Mouse (Mus musculus): ENCODE measurements around the gene Adamts17.

- TF ChIP-seq EP300 (IDR thresholded peaks at IDR 0.05; ENCODE audit: insufficient read depth, low read depth, low read length) (no peak), CTCF (IDR thresholded peaks at IDR 0.05; ENCODE audit: low read depth, low read length) (no peak), POLR2A (IDR thresholded peaks at IDR 0.05; ENCODE audit: insufficient read depth, low read length) (no peak)
Observed at GRCm38 (mm10) chr7:67087759-67088158, 248.2 kb downstream of the Adamts17 start.

All from ES-Bruce4 (cell line).